Mouse (Mus musculus) forebrain, embryonic 14.5 days (tissue): Measurements from ENCODE around the gene Rgp1. TPM values are rescaled to one million over a fixed set of nuclear protein-coding genes. Genes with fewer than 3 reads are reported as not detected.

ENCODE experiments used
- ATAC-seq: fragments of 200-750 bp; cut with Nextera tagmentation; 2 replicates; pipeline ENCODE4 v1.8.0; 2017; ENCODE audit warnings: mild to moderate bottlenecking, moderate library complexity
- DNase-seq: peaks from one replicate; pipeline ENCODE4 v3.0.0-alpha.2; 2015; ENCODE audit warnings: low spot score
- H3K27ac ChIP-seq: fragments of 300-500 bp; sonication (generic); 2 replicates; pipeline ENCODE4 v1.5.1; 2014; ENCODE audit warnings: low read depth, mild to moderate bottlenecking, control low read depth, low read length, moderate library complexity
- H3K27me3 ChIP-seq: fragments of 300-500 bp; sonication (generic); replicated peaks from 2 replicates; pipeline ENCODE4 v1.6.1; 2014; ENCODE audit warnings: low read length, control low read depth, mixed read lengths; ENCODE audit not compliant: control insufficient read depth, insufficient read depth
- H3K36me3 ChIP-seq: fragments of 300-500 bp; sonication (generic); 2 replicates; pipeline ENCODE4 v1.6.1; 2014; ENCODE audit warnings: low read length, control low read depth; ENCODE audit not compliant: control insufficient read depth, insufficient read depth
- H3K4me1 ChIP-seq: fragments of 300-500 bp; sonication (generic); 2 replicates; pipeline ENCODE4 v1.6.1; 2014; ENCODE audit warnings: antibody characterized with exemption, low read length, control low read depth; ENCODE audit not compliant: control insufficient read depth, insufficient read depth
- H3K4me2 ChIP-seq: fragments of 300-500 bp; sonication (generic); 2 replicates; pipeline ENCODE4 v1.6.1; 2014; ENCODE audit warnings: mild to moderate bottlenecking, control low read depth, low read length
- H3K4me3 ChIP-seq: fragments of 300-500 bp; sonication (generic); 2 replicates; pipeline ENCODE4 v1.5.1; 2014; ENCODE audit warnings: low read depth, low read length, control low read depth
- H3K9ac ChIP-seq: fragments of 300-500 bp; sonication (generic); 2 replicates; pipeline ENCODE4 v1.6.1; 2014; ENCODE audit warnings: mild to moderate bottlenecking, low read length, control low read depth, moderate library complexity
- H3K9me3 ChIP-seq: fragments of 300-500 bp; sonication (generic); replicated peaks from 2 replicates; pipeline ENCODE4 v1.6.1; 2016; ENCODE audit warnings: low read length, control low read depth, mixed read lengths; ENCODE audit not compliant: control insufficient read depth
- WGBS: fragments of 180-500 bp; shearing (Covaris S2); extraction: QIAGEN DNeasy Blood & Tissue Kit; methylation state at CpG from one replicate; pipeline ENCODE4 v1.1.7; 2014; 5-methylcytosine and 5-hydroxymethylcytosine counted together
- polyA plus RNA-seq: library from polyadenylated mRNA; unstranded; fragments of >200 nt; fragmentation: Nextera tagmentation; extraction: Ambion mirVana; gene quantifications from 2 replicates; pipeline ENCODE4 v1.2.1, GENCODE M21; 2014

The Rgp1 gene
- polyA plus RNA-seq, 1 experiment from 2014 or later: 10.4 TPM

GRCm38 (mm10) chr4:43573561-43573960 lies 5.0 kb upstream of the Rgp1 start:
- DNase-seq (no peak), ATAC-seq (no peak)
- Histone ChIP-seq H3K4me1 (peaks cover 32% of the 10 kb centered on the region), H3K27me3 (no peaks in the 10 kb centered on the region), H3K36me3 (peaks cover 57% of the 10 kb centered on the region), H3K4me3 (no peak overlapping the region), H3K27ac (no peak overlapping the region), H3K4me2 (no peak overlapping the region), H3K9ac (no peak overlapping the region), H3K9me3 (no peaks in the 10 kb centered on the region)
- WGBS: 92% methylated on average over 4 of the region's 4 CpGs

DNA sequence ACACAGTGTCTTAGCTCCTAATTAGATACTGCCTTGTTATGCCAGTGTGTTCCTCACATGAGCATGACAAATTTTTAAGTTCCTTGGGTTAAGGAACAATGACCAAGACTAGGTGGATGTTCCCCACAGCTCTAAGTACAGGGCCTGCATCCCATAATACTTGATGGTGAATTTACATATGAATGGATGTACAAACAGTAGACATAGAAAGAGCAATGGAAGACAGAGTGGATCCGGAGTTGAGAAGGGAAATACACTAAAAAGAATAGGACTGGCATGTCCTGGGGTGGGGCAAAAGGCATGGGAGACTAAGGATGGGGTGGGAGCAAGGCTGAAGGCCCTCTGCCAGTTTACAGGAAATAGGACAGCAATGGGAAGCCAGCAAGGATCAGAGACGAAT lies 3.2 kb upstream of the Rgp1 start:
- Histone ChIP-seq H3K9me3 (no peaks in the 10 kb centered on the region), H3K4me3 (no peak overlapping the region), H3K27ac (no peak overlapping the region), H3K36me3 (peaks cover 40% of the 10 kb centered on the region), H3K9ac (peak overlapping the region; percentile 26; the same call in 1 of the 2 replicates), H3K27me3 (no peaks in the 10 kb centered on the region), H3K4me1 (peaks cover 37% of the 10 kb centered on the region), H3K4me2 (peak overlapping the region; percentile 98)
- no peak for DNase-seq
- 36% methylated on average over 2 of the region's 2 CpGs for WGBS
- ATAC-seq: no peak

DNA sequence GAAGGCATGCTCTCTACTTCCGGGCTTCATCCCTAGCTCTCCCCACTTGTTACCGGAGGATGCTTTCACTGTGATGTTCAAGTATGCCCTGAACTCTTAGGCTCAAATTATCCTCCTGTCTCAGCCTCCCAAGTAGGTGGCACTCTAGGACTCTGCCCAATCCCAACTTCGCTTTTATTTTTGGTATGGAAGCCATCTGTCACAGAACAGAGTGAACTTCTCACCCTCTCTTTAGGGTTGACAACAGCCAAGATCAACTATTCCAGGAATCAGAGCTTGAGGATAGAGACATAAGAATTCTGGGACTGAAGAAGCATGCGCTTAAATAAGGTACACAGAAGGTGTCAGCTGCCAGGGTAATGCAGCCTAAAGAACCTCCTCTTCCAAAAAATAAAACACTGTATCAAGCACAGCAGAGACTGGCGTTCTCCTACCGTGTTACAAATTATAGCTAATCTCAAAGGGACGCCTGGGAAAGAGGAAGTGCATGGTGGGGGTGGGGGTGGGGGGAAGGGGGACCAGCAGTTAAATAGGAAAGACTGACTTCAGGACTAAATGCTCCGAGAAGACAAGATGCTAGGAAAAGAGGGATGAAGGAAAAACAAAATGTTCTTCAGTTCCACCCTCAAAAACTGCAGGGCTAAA lies 1.2 kb upstream of the Rgp1 start:
- H3K27ac ChIP-seq: no peak overlapping the region
- H3K4me2 ChIP-seq: peak overlapping the region; percentile 98
- DNase-seq (no peak), ATAC-seq (no peak)
- H3K27me3 ChIP-seq: no peaks in the 10 kb centered on the region
- peaks cover 37% of the 10 kb centered on the region for H3K4me1 ChIP-seq
- peaks cover 40% of the 10 kb centered on the region for H3K36me3 ChIP-seq
- 57% methylated on average over 8 of the region's 8 CpGs for WGBS
- peak overlapping the region; percentile 89 for H3K4me3 ChIP-seq
- peak overlapping the region; percentile 87 for H3K9ac ChIP-seq
- H3K9me3 ChIP-seq: no peaks in the 10 kb centered on the region

DNA sequence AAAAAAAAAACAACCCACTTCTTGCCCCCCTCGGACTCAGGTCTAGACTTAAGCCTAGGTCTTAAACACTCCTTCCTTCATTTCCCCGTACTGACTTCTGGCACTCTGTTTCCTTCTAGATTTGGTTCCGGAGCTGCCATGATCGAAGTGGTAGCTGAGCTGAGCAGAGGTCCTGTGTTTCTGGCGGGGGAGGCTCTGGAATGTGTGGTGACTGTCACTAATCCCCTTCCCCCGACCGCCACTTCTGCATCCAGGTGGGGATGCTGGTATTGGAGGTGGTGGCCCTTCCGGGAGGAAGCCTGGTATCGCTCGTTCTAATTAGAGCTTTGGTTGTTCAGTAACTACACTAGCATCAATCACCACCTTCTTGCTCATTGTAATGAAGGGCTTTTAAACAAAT lies 741 bp downstream of the Rgp1 start:
- ATAC-seq: no peak
- 6% methylated on average over 10 of the region's 10 CpGs for WGBS
- Histone ChIP-seq H3K4me1 (peaks cover 37% of the 10 kb centered on the region), H3K9me3 (no peaks in the 10 kb centered on the region), H3K4me2 (peak overlapping the region; percentile 98), H3K4me3 (peak overlapping the region; percentile 89), H3K9ac (peak overlapping the region; percentile 87), H3K36me3 (peaks cover 40% of the 10 kb centered on the region), H3K27me3 (no peaks in the 10 kb centered on the region), H3K27ac (peak overlapping the region; percentile 62)
- no peak for DNase-seq

GRCm38 (mm10) chr4:43579731-43580130 lies 1.2 kb downstream of the Rgp1 start:
- ATAC-seq (no peak), DNase-seq (no peak)
- no peak overlapping the region for H3K27ac ChIP-seq
- peak overlapping the region; percentile 87 for H3K9ac ChIP-seq
- no peaks in the 10 kb centered on the region for H3K9me3 ChIP-seq
- WGBS: 84% methylated on average over 6 of the region's 6 CpGs
- peak overlapping the region; percentile 98 for H3K4me2 ChIP-seq
- peaks cover 37% of the 10 kb centered on the region for H3K4me1 ChIP-seq
- H3K4me3 ChIP-seq: peak overlapping the region; percentile 89
- no peaks in the 10 kb centered on the region for H3K27me3 ChIP-seq
- peaks cover 45% of the 10 kb centered on the region for H3K36me3 ChIP-seq

GRCm38 (mm10) chr4:43580721-43581120 lies 2.2 kb downstream of the Rgp1 start:
- Histone ChIP-seq H3K9ac (no peak overlapping the region), H3K27ac (no peak overlapping the region), H3K36me3 (peaks cover 48% of the 10 kb centered on the region), H3K4me2 (no peak overlapping the region), H3K4me1 (peaks cover 29% of the 10 kb centered on the region), H3K27me3 (no peaks in the 10 kb centered on the region), H3K4me3 (no peak overlapping the region), H3K9me3 (no peaks in the 10 kb centered on the region)
- no peak for DNase-seq
- 98% methylated on average over 5 of the region's 5 CpGs for WGBS
- no peak for ATAC-seq

DNA sequence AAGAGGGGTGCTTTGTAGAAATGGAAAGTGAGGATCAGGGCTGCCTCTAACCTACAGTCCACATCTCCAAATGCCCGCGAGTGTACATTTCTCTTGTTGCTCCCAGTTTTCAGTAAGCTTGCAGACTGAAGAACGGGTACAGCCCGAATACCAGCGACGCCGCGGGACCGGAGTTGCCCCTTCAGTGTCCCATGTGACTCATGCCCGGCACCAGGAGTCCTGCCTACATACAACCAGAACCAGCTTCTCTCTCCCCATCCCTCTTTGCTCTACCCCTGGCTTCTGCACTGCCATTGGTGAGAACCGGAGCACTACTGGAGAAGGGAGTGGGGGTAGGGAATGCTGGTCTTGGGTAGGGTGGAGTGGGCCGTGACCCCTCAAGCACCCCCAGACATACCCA lies 2.9 kb downstream of the Rgp1 start:
- Histone ChIP-seq H3K4me1 (peaks cover 22% of the 10 kb centered on the region), H3K9ac (no peak overlapping the region), H3K27ac (no peak overlapping the region), H3K36me3 (peaks cover 48% of the 10 kb centered on the region), H3K9me3 (no peaks in the 10 kb centered on the region), H3K4me3 (no peak overlapping the region), H3K4me2 (no peak overlapping the region), H3K27me3 (no peaks in the 10 kb centered on the region)
- no peak for ATAC-seq
- WGBS: 97% methylated on average over 12 of the region's 12 CpGs
- no peak for DNase-seq

GRCm38 (mm10) chr4:43582241-43582640 lies 3.7 kb downstream of the Rgp1 start:
- peaks cover 14% of the 10 kb centered on the region for H3K4me1 ChIP-seq
- no peak overlapping the region for H3K4me3 ChIP-seq
- peaks cover 48% of the 10 kb centered on the region for H3K36me3 ChIP-seq
- no peaks in the 10 kb centered on the region for H3K27me3 ChIP-seq
- 89% methylated on average over 5 of the region's 5 CpGs for WGBS
- ATAC-seq: no peak
- H3K4me2 ChIP-seq: no peak overlapping the region
- no peak overlapping the region for H3K9ac ChIP-seq
- no peaks in the 10 kb centered on the region for H3K9me3 ChIP-seq
- no peak for DNase-seq
- H3K27ac ChIP-seq: no peak overlapping the region

DNA sequence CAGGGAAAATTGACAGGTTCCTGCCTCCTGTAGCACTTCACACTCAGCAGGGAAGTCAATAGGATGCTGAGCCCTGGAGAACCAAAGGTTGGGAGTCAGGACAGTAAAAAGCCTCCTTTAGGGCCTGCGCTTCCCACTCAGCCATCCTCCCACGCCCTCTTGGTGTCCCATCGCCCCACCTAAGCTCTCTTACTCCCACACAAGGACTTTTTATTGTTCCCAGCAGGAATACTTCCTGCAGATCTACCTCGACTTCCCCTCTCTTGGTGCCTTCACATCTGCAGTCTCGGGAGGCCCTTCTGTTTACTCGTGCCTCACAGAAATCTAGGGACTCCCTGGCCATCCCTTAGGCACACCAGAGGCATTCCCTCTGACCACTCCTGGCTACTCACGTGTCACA lies 4.9 kb downstream of the Rgp1 start:
- H3K4me3 ChIP-seq: no peak overlapping the region
- H3K27me3 ChIP-seq: no peaks in the 10 kb centered on the region
- no peak overlapping the region for H3K9ac ChIP-seq
- H3K4me1 ChIP-seq: peaks cover 6% of the 10 kb centered on the region; the same call in 1 of the 2 replicates
- DNase-seq (no peak), ATAC-seq (no peak)
- H3K4me2 ChIP-seq: no peak overlapping the region
- H3K9me3 ChIP-seq: no peaks in the 10 kb centered on the region
- no peak overlapping the region for H3K27ac ChIP-seq
- WGBS: 79% methylated on average over 7 of the region's 7 CpGs
- H3K36me3 ChIP-seq: peaks cover 48% of the 10 kb centered on the region
